Mouse (Mus musculus) heart, embryonic 13.5 days (tissue): ENCODE results near the gene Rab30. TPM values are rescaled to one million over a fixed set of nuclear protein-coding genes. Genes with fewer than 3 reads are reported as not detected.

ENCODE experiments used
- ATAC-seq: fragments of 200-750 bp; cut with Nextera tagmentation; 2 replicates; pipeline ENCODE4 v1.8.0; 2017; ENCODE audit warnings: moderate TSS enrichment; ENCODE audit not compliant: insufficient number of reproducible peaks, low FRiP score, low TSS enrichment; ENCODE audit errors: extremely low read depth
- H3K27ac ChIP-seq: fragments of 300-500 bp; sonication (generic); replicated peaks from 2 replicates; pipeline ENCODE4 v1.5.1; 2015; ENCODE audit warnings: moderate library complexity, mild to moderate bottlenecking, inconsistent platforms
- H3K27me3 ChIP-seq: fragments of 300-500 bp; sonication (generic); replicated peaks from 2 replicates; pipeline ENCODE4 v1.6.1; 2015; ENCODE audit warnings: mild to moderate bottlenecking, inconsistent platforms
- H3K36me3 ChIP-seq: fragments of 300-500 bp; sonication (generic); 2 replicates; pipeline ENCODE4 v1.6.1; 2015; ENCODE audit warnings: mild to moderate bottlenecking, inconsistent platforms
- H3K4me1 ChIP-seq: fragments of 300-500 bp; sonication (generic); 2 replicates; pipeline ENCODE4 v1.6.1; 2015; ENCODE audit warnings: inconsistent platforms
- H3K4me2 ChIP-seq: fragments of 300-500 bp; sonication (generic); 2 replicates; pipeline ENCODE4 v1.6.1; 2015; ENCODE audit warnings: inconsistent platforms, mild to moderate bottlenecking, moderate library complexity
- H3K4me3 ChIP-seq: fragments of 300-500 bp; sonication (generic); 2 replicates; pipeline ENCODE4 v1.5.1; 2015; ENCODE audit warnings: moderate library complexity, mild to moderate bottlenecking, inconsistent platforms
- H3K9ac ChIP-seq: fragments of 300-500 bp; sonication (generic); 2 replicates; pipeline ENCODE4 v1.6.1; 2015; ENCODE audit warnings: inconsistent platforms, mild to moderate bottlenecking, moderate library complexity
- H3K9me3 ChIP-seq: fragments of 300-500 bp; sonication (generic); 2 replicates; pipeline ENCODE4 v1.6.1; 2016; ENCODE audit warnings: inconsistent platforms
- WGBS: fragments of 180-500 bp; shearing (Covaris S2); methylation state at CpG from one replicate; pipeline ENCODE4 v1.1.7; 2015; ENCODE audit warnings: mixed read lengths; 5-methylcytosine and 5-hydroxymethylcytosine counted together
- polyA plus RNA-seq: library from polyadenylated mRNA; unstranded; fragments of >200 nt; fragmentation: Nextera tagmentation; extraction: Ambion mirVana; gene quantifications from 2 replicates; pipeline ENCODE4 v1.2.1, GENCODE M21; 2015

The Rab30 gene
- polyA plus RNA-seq, 1 experiment from 2014 or later: 5.6 TPM

- H3K4me3 ChIP-seq: peak overlapping the region; percentile 36; the same call in 1 of the 2 replicates
- no peaks in the 10 kb centered on the region for H3K9me3 ChIP-seq
- H3K36me3 ChIP-seq: no peaks in the 10 kb centered on the region
- ATAC-seq: no peak
- peak overlapping the region; percentile 73 for H3K27ac ChIP-seq
- peaks cover 18% of the 10 kb centered on the region for H3K4me1 ChIP-seq
- H3K27me3 ChIP-seq: no peaks in the 10 kb centered on the region
- WGBS: 33% methylated on average over 4 of the region's 4 CpGs
- no peak overlapping the region; the same call in 1 of the 2 replicates for H3K9ac ChIP-seq
- peak overlapping the region; percentile 66 for H3K4me2 ChIP-seq
Observed at GRCm38 (mm10) chr7:92776647-92777046, 35.2 kb downstream of the Rab30 start.

GRCm38 (mm10) chr7:92777108-92777973 is 35.9 kb downstream of the Rab30 start:
- Histone ChIP-seq H3K27ac (peak overlapping the region; percentile 73), H3K4me3 (peak overlapping the region; percentile 36), H3K9me3 (no peaks in the 10 kb centered on the region), H3K4me1 (peaks cover 18% of the 10 kb centered on the region), H3K9ac (peak overlapping the region; percentile 71), H3K27me3 (no peaks in the 10 kb centered on the region), H3K36me3 (no peaks in the 10 kb centered on the region), H3K4me2 (peak overlapping the region; percentile 66)
- ATAC-seq: no peak
- WGBS: 22% methylated on average over 17 of the region's 17 CpGs

- Histone ChIP-seq H3K9me3 (no peaks in the 10 kb centered on the region), H3K27me3 (no peaks in the 10 kb centered on the region), H3K4me3 (no peak overlapping the region), H3K4me1 (peaks cover 18% of the 10 kb centered on the region), H3K27ac (no peak overlapping the region), H3K36me3 (no peaks in the 10 kb centered on the region), H3K9ac (no peak overlapping the region), H3K4me2 (no peak overlapping the region)
- WGBS: 62% methylated on average over 2 of the region's 2 CpGs
- no peak for ATAC-seq
Observed at GRCm38 (mm10) chr7:92779058-92779457, 37.7 kb downstream of the Rab30 start.

GRCm38 (mm10) chr7:92781361-92781760 is 40.0 kb downstream of the Rab30 start:
- H3K9me3 ChIP-seq: no peaks in the 10 kb centered on the region
- no peak overlapping the region for H3K27ac ChIP-seq
- no peak overlapping the region for H3K4me3 ChIP-seq
- H3K27me3 ChIP-seq: no peaks in the 10 kb centered on the region
- H3K9ac ChIP-seq: no peak overlapping the region
- no peak overlapping the region for H3K4me2 ChIP-seq
- H3K36me3 ChIP-seq: no peaks in the 10 kb centered on the region
- peaks cover 15% of the 10 kb centered on the region for H3K4me1 ChIP-seq
- ATAC-seq: no peak
- WGBS: 69% methylated on average over 1 of the region's 1 CpGs

GRCm38 (mm10) chr7:92781948-92782347 is 40.5 kb downstream of the Rab30 start:
- Histone ChIP-seq H3K36me3 (no peaks in the 10 kb centered on the region), H3K4me3 (no peak overlapping the region), H3K27me3 (no peaks in the 10 kb centered on the region), H3K9ac (no peak overlapping the region), H3K27ac (no peak overlapping the region), H3K4me1 (peaks cover 9% of the 10 kb centered on the region), H3K9me3 (no peaks in the 10 kb centered on the region), H3K4me2 (no peak overlapping the region)
- ATAC-seq: no peak
- WGBS: 73% methylated on average over 3 of the region's 3 CpGs

- Histone ChIP-seq H3K27me3 (no peaks in the 10 kb centered on the region), H3K4me2 (no peak overlapping the region), H3K4me1 (peaks cover 3% of the 10 kb centered on the region), H3K36me3 (no peaks in the 10 kb centered on the region), H3K9me3 (no peaks in the 10 kb centered on the region), H3K27ac (no peak overlapping the region), H3K4me3 (no peak overlapping the region), H3K9ac (no peak overlapping the region)
- ATAC-seq: no peak
- WGBS: 65% methylated on average over 9 of the region's 9 CpGs
Observed at GRCm38 (mm10) chr7:92782511-92782910, 41.1 kb downstream of the Rab30 start.

GRCm38 (mm10) chr7:92783166-92783806 is 41.9 kb downstream of the Rab30 start:
- ATAC-seq: no peak
- Histone ChIP-seq H3K4me3 (no peak overlapping the region), H3K36me3 (no peaks in the 10 kb centered on the region)

GRCm38 (mm10) chr7:92783914-92784313 is 42.5 kb downstream of the Rab30 start:
- no peak for ATAC-seq
- WGBS: 84% methylated on average over 11 of the region's 11 CpGs
- Histone ChIP-seq H3K4me2 (no peak overlapping the region), H3K4me3 (no peak overlapping the region), H3K36me3 (no peaks in the 10 kb centered on the region), H3K9ac (no peak overlapping the region), H3K9me3 (no peaks in the 10 kb centered on the region), H3K4me1 (no peaks in the 10 kb centered on the region), H3K27me3 (no peaks in the 10 kb centered on the region), H3K27ac (no peak overlapping the region)

More at GRCm38 (mm10) chr7:92783166-92783806, 41.9 kb downstream of the Rab30 start:
- Histone ChIP-seq H3K9me3 (no peaks in the 10 kb centered on the region), H3K9ac (no peak overlapping the region), H3K27ac (no peak overlapping the region), H3K4me2 (no peak overlapping the region), H3K27me3 (no peaks in the 10 kb centered on the region), H3K4me1 (no peaks in the 10 kb centered on the region)
- 75% methylated on average over 12 of the region's 12 CpGs for WGBS

- H3K9me3 ChIP-seq: no peaks in the 10 kb centered on the region
- H3K36me3 ChIP-seq: no peaks in the 10 kb centered on the region
- no peaks in the 10 kb centered on the region for H3K4me1 ChIP-seq
- no peak overlapping the region for H3K4me2 ChIP-seq
- ATAC-seq: no peak
- no peak overlapping the region for H3K4me3 ChIP-seq
- H3K27ac ChIP-seq: no peak overlapping the region
- no peak overlapping the region for H3K9ac ChIP-seq
- H3K27me3 ChIP-seq: no peaks in the 10 kb centered on the region
- 64% methylated on average over 5 of the region's 5 CpGs for WGBS
Observed at GRCm38 (mm10) chr7:92795749-92796148, 54.3 kb downstream of the Rab30 start.

- ATAC-seq: no peak
- Histone ChIP-seq H3K4me3 (no peak overlapping the region), H3K4me1 (no peaks in the 10 kb centered on the region), H3K27ac (no peak overlapping the region), H3K27me3 (no peaks in the 10 kb centered on the region), H3K9me3 (no peaks in the 10 kb centered on the region), H3K36me3 (no peaks in the 10 kb centered on the region), H3K4me2 (no peak overlapping the region), H3K9ac (no peak overlapping the region)
- 71% methylated on average over 8 of the region's 8 CpGs for WGBS
Observed at GRCm38 (mm10) chr7:92796813-92797212, 55.4 kb downstream of the Rab30 start.

- Histone ChIP-seq H3K27me3 (no peaks in the 10 kb centered on the region), H3K27ac (no peak overlapping the region), H3K9ac (no peak overlapping the region), H3K4me2 (no peak overlapping the region), H3K4me3 (no peak overlapping the region), H3K4me1 (no peaks in the 10 kb centered on the region), H3K36me3 (no peaks in the 10 kb centered on the region), H3K9me3 (no peaks in the 10 kb centered on the region)
- 69% methylated on average over 10 of the region's 10 CpGs for WGBS
- no peak for ATAC-seq
Observed at GRCm38 (mm10) chr7:92799665-92800595, 58.5 kb downstream of the Rab30 start.
